Mouse (Mus musculus) embryonic fibroblast, embryonic 13.5 days (primary cell): Measurements from ENCODE around the gene Filip1.

Experiments
- CTCF ChIP-seq: IDR thresholded peaks from 2 replicates; pipeline ENCODE4 v1.5.1; 2011; ENCODE audit warnings: mild to moderate bottlenecking, control low read depth, low read length, moderate library complexity, borderline replicate concordance; ENCODE audit not compliant: insufficient read depth
- POLR2A ChIP-seq: IDR thresholded peaks from 2 replicates; pipeline ENCODE4 v1.6.1; 2011; ENCODE audit warnings: low read depth, mild to moderate bottlenecking, control low read depth, low read length, moderate library complexity

DNA sequence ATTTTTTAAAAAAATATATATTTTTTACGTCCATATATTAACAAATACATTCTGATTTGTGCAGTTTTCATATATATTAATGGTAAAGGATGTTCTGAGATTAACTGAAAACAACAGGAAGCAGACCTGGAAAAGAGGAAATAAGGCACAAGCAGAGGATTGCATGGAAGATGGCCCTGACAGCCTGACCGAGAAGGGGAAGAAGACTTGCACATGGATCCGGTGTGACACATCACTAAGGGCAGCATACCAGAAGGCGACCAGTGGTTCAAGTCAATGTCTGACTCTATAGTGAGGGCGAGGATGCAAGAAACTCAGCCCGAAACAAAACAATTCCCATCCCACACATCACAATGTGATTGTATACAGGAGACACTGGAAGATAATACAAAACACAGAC lies 52.2 kb downstream of the Filip1 start:
- no peak for TF ChIP-seq POLR2A
- no peak for TF ChIP-seq CTCF
